Comparison of ENCODE assay signal across 8 mouse cellular contexts in the genomic region with DNA sequence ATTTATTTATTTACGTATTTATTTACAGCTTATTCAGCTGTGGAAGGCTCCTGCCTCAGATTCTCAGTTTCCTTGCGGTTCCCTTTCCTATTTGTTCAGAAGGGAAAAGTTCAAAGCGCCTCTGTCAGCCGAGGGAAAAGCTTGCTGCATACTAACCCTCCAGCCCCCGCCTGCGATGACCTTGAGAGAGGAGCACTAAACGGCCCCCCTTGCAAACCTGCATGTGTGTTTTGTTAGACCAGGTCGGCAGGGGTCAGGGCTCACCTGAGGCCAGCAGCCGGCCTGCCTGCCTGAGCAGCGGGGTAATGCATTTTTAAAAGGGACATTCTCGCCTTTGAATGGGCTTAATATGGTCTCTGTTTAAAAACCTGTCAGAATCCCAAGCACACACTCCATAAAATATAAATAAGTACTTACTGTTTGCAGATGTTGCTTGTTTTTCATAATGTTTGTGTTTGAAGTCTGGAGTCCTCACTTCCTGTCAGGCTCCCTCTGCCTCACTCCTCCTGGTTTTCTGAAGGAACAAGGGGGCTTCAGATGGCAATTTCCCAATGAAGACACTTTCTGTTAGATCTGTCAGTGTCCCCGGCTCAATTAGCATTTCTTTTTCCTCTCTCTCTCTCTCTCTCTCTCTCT.
A peak's percentile ranks its signal among the peaks of the same experiment; 100 is the strongest.
DNase-seq lines count a peak whose midpoint lies in the region; ATAC-seq lines count a peak whose summit lies in the region.

No protein-coding gene starts in this region.

- H3K4me3 ChIP-seq in midbrain, embryonic 16.5 days (ENCODE audit: low read depth, low read length) = peak overlapping the region; percentile 34

- no peaks in the 10 kb centered on the region for H3K9me3 ChIP-seq in midbrain, embryonic 16.5 days (replicated peaks; ENCODE audit: control insufficient read depth, low read length, poor library complexity, severe bottlenecking)

- H3K36me3 ChIP-seq in midbrain, embryonic 16.5 days (ENCODE audit: control insufficient read depth, insufficient read depth, low read length) = no peaks in the 10 kb centered on the region

- H3K4me2 ChIP-seq in midbrain, embryonic 16.5 days (ENCODE audit: low read length) = peak overlapping the region; percentile 57

- ATAC-seq in midbrain, embryonic 16.5 days = no peak

- 9% methylated on average over 12 of the region's 12 CpGs for WGBS in midbrain, embryonic 16.5 days

- peak overlapping the region; percentile 30 for H3K27ac ChIP-seq in midbrain, embryonic 16.5 days (ENCODE audit: low read length)

- peaks cover 51% of the 10 kb centered on the region for H3K4me1 ChIP-seq in midbrain, embryonic 16.5 days (ENCODE audit: control insufficient read depth, insufficient read depth, low read length)

- intact Hi-C loops in heart, postnatal 10 days (cut with DNase I) = loop anchor here (5.0 kb wide), 1 partner anchor 161 kb away; no protein-coding TSS in a partner anchor

- peak overlapping the region; percentile 23; the same call in 1 of the 2 replicates for H3K9ac ChIP-seq in midbrain, embryonic 16.5 days (ENCODE audit: low read depth, low read length)

- DNase-seq in cerebellum, postnatal 10 days = peak; percentile 30 to 33
- no peak for DNase-seq in cerebellum, adult 9-11 months
- peak; percentile 9 to 23 for DNase-seq in heart, postnatal 10 days
- DNase-seq in kidney, postnatal 4 days = peak; percentile 40 to 53
- no peak for DNase-seq in gastrocnemius, postnatal 4 days (ENCODE audit: low spot score in 2 of 2)
- DNase-seq in cerebellum, postnatal 36 days = no peak
- no peak for DNase-seq in T-cell, adult 2 months (ENCODE audit: low spot score)

- H3K27me3 ChIP-seq in midbrain, embryonic 16.5 days (ENCODE audit: control insufficient read depth, insufficient read depth, low read depth, low read length) = no peaks in the 10 kb centered on the region

Comparison
In these comparisons a context has a peak if more than half of its experiments do, and no peak if none do; other contexts are left out.
1. DNase-seq: peak in cerebellum, postnatal 10 days (2 of 2), heart, postnatal 10 days (2 of 2) and kidney, postnatal 4 days (2 of 2); none in cerebellum, adult 9-11 months (single experiment), gastrocnemius, postnatal 4 days (0 of 2), cerebellum, postnatal 36 days (0 of 2) and T-cell, adult 2 months (single experiment).